In genomic region chr16:95141510-95142394, GRCm38 (mm10) we compare ENCODE assay signal across 20 mouse cellular contexts.
DNase-seq lines count a peak whose midpoint lies in the region; ATAC-seq and TF ChIP-seq lines count a peak whose summit lies in the region.
"Had no signal": no experiment of that assay in that cellular context is flagged by ENCODE, and none has a peak within 500 bp of the region (broad histone marks: within the 10 kb centered on the region; RNA-seq: fewer than 3 reads in every experiment).

No protein-coding gene starts in this region.

- peaks cover 8% of the 10 kb centered on the region for H3K4me1 ChIP-seq in hindbrain, embryonic 12.5 days
- peaks cover 6% of the 10 kb centered on the region; the same call in 1 of the 2 replicates for H3K4me1 ChIP-seq in hindbrain, embryonic 10.5 days (replicated peaks)
- H3K4me1 ChIP-seq in forebrain, embryonic 16.5 days (replicated peaks; ENCODE audit: control insufficient read depth, insufficient read depth, low read length), result no peaks in the 10 kb centered on the region; the same call in 1 of the 2 replicates
- peaks cover 4% of the 10 kb centered on the region; the same call in 1 of the 2 replicates for H3K4me1 ChIP-seq in midbrain, postnatal 0 days (ENCODE audit: insufficient read depth, low read length)
- H3K4me1 ChIP-seq: embryonic facial prominence, embryonic 12.5 days; limb, embryonic 10.5 days; megakaryocyte, embryonic 14.5 days had no signal

- no peak overlapping the region for H3K4me3 ChIP-seq in hindbrain, embryonic 12.5 days
- H3K4me3 ChIP-seq in hindbrain, embryonic 10.5 days, result no peak overlapping the region
- H3K4me3 ChIP-seq in forebrain, embryonic 16.5 days (replicated peaks; ENCODE audit: low read length), result no peak overlapping the region
- no peak overlapping the region for H3K4me3 ChIP-seq in midbrain, postnatal 0 days (ENCODE audit: low read depth, low read length)
- H3K4me3 ChIP-seq: embryonic facial prominence, embryonic 12.5 days; limb, embryonic 10.5 days; megakaryocyte, embryonic 14.5 days had no signal

- H3K9me3 ChIP-seq in hindbrain, embryonic 12.5 days (replicated peaks), result no peaks in the 10 kb centered on the region
- H3K9me3 ChIP-seq in hindbrain, embryonic 10.5 days, result no peaks in the 10 kb centered on the region
- no peaks in the 10 kb centered on the region for H3K9me3 ChIP-seq in forebrain, embryonic 16.5 days (ENCODE audit: control insufficient read depth, low read length)
- no peaks in the 10 kb centered on the region for H3K9me3 ChIP-seq in midbrain, postnatal 0 days (ENCODE audit: low read length)
- H3K9me3 ChIP-seq: embryonic facial prominence, embryonic 12.5 days; limb, embryonic 10.5 days; megakaryocyte, embryonic 14.5 days had no signal

- H3K9ac ChIP-seq in hindbrain, embryonic 12.5 days, result no peak overlapping the region
- no peak overlapping the region for H3K9ac ChIP-seq in forebrain, embryonic 16.5 days (replicated peaks; ENCODE audit: low read depth, low read length)
- H3K9ac ChIP-seq in midbrain, postnatal 0 days (replicated peaks; ENCODE audit: low read length, poor library complexity, severe bottlenecking), result no peak overlapping the region
- H3K9ac ChIP-seq: embryonic facial prominence, embryonic 12.5 days; liver, embryonic 14.5 days had no signal

- H3K4me2 ChIP-seq in hindbrain, embryonic 12.5 days (replicated peaks), result no peak overlapping the region
- no peak overlapping the region for H3K4me2 ChIP-seq in forebrain, embryonic 16.5 days (ENCODE audit: low read length)
- no peak overlapping the region for H3K4me2 ChIP-seq in midbrain, postnatal 0 days (ENCODE audit: low read depth, low read length, poor library complexity, severe bottlenecking)
- H3K4me2 ChIP-seq: embryonic facial prominence, embryonic 12.5 days; heart, embryonic 11.5 days had no signal

- 0 out of 2 replicates have a peak, but pooled peaks have one; percentile 9 for TF ChIP-seq CTCF in midbrain, postnatal 0 days (IDR thresholded peaks at IDR 0.05)

- no peaks in the 10 kb centered on the region for H3K27me3 ChIP-seq in hindbrain, embryonic 12.5 days
- H3K27me3 ChIP-seq in hindbrain, embryonic 10.5 days (ENCODE audit: insufficient read depth, poor library complexity, severe bottlenecking), result no peaks in the 10 kb centered on the region
- H3K27me3 ChIP-seq in forebrain, embryonic 16.5 days (replicated peaks; ENCODE audit: control insufficient read depth, insufficient read depth, low read length), result no peaks in the 10 kb centered on the region
- H3K27me3 ChIP-seq in midbrain, postnatal 0 days (ENCODE audit: insufficient read depth, low read length), result no peaks in the 10 kb centered on the region
- H3K27me3 ChIP-seq: embryonic facial prominence, embryonic 12.5 days had no signal

- H3K36me3 ChIP-seq in hindbrain, embryonic 12.5 days, result no peaks in the 10 kb centered on the region
- H3K36me3 ChIP-seq in hindbrain, embryonic 10.5 days, result no peaks in the 10 kb centered on the region
- no peaks in the 10 kb centered on the region for H3K36me3 ChIP-seq in forebrain, embryonic 16.5 days (ENCODE audit: control insufficient read depth, insufficient read depth)
- H3K36me3 ChIP-seq in midbrain, postnatal 0 days (ENCODE audit: insufficient read depth, low read length), result no peaks in the 10 kb centered on the region
- H3K36me3 ChIP-seq: embryonic facial prominence, embryonic 12.5 days; limb, embryonic 10.5 days had no signal

- no peak; the same call in 1 of the 2 replicates for ATAC-seq in hindbrain, embryonic 12.5 days (ENCODE audit: low FRiP score)
- peak; percentile 47 for ATAC-seq in forebrain, embryonic 16.5 days
- no peak for ATAC-seq in midbrain, postnatal 0 days (ENCODE audit: low FRiP score)
- ATAC-seq: lung, postnatal 0 days; Patski had no signal

- H3K27ac ChIP-seq in hindbrain, embryonic 12.5 days, result peak overlapping the region; percentile 67
- H3K27ac ChIP-seq in hindbrain, embryonic 10.5 days, result no peak overlapping the region
- no peak overlapping the region for H3K27ac ChIP-seq in forebrain, embryonic 16.5 days (ENCODE audit: low read length)
- peak overlapping the region; percentile 39 for H3K27ac ChIP-seq in midbrain, postnatal 0 days (ENCODE audit: low read depth, low read length)
- H3K27ac ChIP-seq: embryonic facial prominence, embryonic 12.5 days; limb, embryonic 10.5 days; liver, embryonic 14.5 days had no signal

- no peak for DNase-seq in hindbrain, embryonic 10.5 days (ENCODE audit: low spot score)
- DNase-seq in MN1 (ENCODE audit: low spot score), result peak; percentile 6
- peak; percentile 55 for DNase-seq in midbrain, postnatal 0 days (ENCODE audit: low spot score)
- DNase-seq in spleen, postnatal 14 days (ENCODE audit: low spot score in 2 of 2), result no peak
- no peak for DNase-seq in thymus, postnatal 10 days (ENCODE audit: low spot score in 2 of 2)
- DNase-seq: adrenal gland, postnatal 36 days; cerebellum, postnatal 14 days; gastrocnemius, postnatal 14 days; kidney, adult 11 months; kidney, postnatal 10 days; thymus, postnatal 25 days had no signal

- 67% methylated on average over 8 of the region's 8 CpGs for WGBS in hindbrain, embryonic 12.5 days
- WGBS in hindbrain, embryonic 10.5 days, result 75% methylated on average over 8 of the region's 8 CpGs
- 58% methylated on average over 8 of the region's 8 CpGs for WGBS in forebrain, embryonic 16.5 days
- 49% methylated on average over 8 of the region's 8 CpGs for WGBS in midbrain, postnatal 0 days

Comparison
In these comparisons a context has a peak if more than half of its experiments do, and no peak if none do; other contexts are left out.
1. H3K27ac ChIP-seq: peak in hindbrain, embryonic 12.5 days (single experiment) and midbrain, postnatal 0 days (single experiment); none in hindbrain, embryonic 10.5 days (single experiment) and forebrain, embryonic 16.5 days (single experiment).
2. DNase-seq: peak in MN1 (single experiment) and midbrain, postnatal 0 days (single experiment); none in hindbrain, embryonic 10.5 days (single experiment), spleen, postnatal 14 days (0 of 2) and thymus, postnatal 10 days (0 of 2).